Mouse (Mus musculus): ENCODE results near the gene Gm10644. TPM values are rescaled to one million over a fixed set of nuclear protein-coding genes. Genes with fewer than 3 reads are reported as not detected.
A peak's percentile ranks its signal among the peaks of the same experiment; 100 is the strongest.

Gm10644 gene
- polyA plus RNA-seq, 1 experiment from 2014 or later, result 0.71 TPM

DNA sequence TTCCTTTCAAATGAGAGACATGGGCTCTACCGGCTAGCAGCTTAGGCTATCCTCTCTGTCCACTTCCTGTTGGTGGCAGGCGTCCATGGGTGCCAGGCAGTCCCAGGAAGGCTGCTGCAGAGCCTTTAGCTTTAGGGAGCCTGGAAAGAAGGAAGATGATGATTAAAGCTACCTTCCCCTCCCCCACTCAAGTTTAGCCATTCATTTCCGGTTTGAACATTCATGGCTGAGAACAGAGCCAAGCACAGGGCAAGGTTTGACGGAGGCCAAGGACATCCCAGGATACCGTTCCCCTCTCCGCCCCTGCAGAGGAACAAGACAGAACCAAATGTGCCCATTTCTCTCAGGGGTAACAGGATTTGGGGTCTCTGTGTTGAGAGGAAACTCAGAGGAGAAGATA, 22.6 kb upstream of the Gm10644 start:
- H3K4me1 ChIP-seq, result peaks cover 41% of the 10 kb centered on the region
- H3K4me3 ChIP-seq (replicated peaks), result no peak overlapping the region
- no peaks in the 10 kb centered on the region for H3K27me3 ChIP-seq
- no peak for ATAC-seq (replicated peaks; ENCODE audit: low FRiP score)
- no peak overlapping the region for H3K9ac ChIP-seq
- peak overlapping the region; percentile 57 for H3K27ac ChIP-seq
- 53% methylated on average over 6 of the region's 6 CpGs for WGBS
- H3K4me2 ChIP-seq, result no peak overlapping the region
- peaks cover 28% of the 10 kb centered on the region for H3K36me3 ChIP-seq
- no peaks in the 10 kb centered on the region for H3K9me3 ChIP-seq (replicated peaks)

DNA sequence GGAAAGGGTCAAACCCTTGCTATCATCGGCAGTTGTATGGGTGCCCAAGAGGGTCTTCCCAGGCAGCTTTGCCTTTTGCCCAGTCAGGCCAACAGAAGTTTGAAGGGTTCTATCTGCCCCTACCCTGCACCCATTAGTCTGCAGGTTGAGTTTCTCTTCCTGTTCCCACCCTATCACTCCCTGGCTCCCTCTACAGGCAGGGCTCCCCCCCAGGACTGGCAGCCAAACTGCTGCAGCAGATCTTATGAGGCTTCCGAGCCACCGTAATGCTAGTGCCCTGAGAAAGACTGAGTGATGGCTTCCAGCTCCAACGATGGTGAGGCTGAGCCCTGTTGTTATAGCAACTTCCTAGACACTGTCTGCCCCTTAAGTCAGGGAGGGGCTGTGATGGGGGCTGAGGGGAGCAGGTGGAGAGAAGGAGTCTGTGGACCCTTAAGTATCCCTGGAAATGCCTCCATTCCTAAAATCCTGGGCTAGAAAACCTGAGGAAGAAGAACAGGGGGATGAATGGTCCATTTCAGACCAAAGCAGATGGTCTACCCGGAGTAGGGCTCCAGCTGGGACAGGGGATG, 21.9 kb upstream of the Gm10644 start:
- H3K4me1 ChIP-seq, result peaks cover 43% of the 10 kb centered on the region
- no peak overlapping the region for H3K4me3 ChIP-seq (replicated peaks)
- 84% methylated on average over 5 of the region's 5 CpGs for WGBS
- peak overlapping the region; percentile 57; the same call in 1 of the 2 replicates for H3K27ac ChIP-seq
- no peaks in the 10 kb centered on the region for H3K9me3 ChIP-seq (replicated peaks)
- H3K27me3 ChIP-seq, result no peaks in the 10 kb centered on the region
- no peak overlapping the region for H3K9ac ChIP-seq
- peaks cover 21% of the 10 kb centered on the region for H3K36me3 ChIP-seq
- ATAC-seq (replicated peaks; ENCODE audit: low FRiP score), result no peak
- no peak overlapping the region for H3K4me2 ChIP-seq

DNA sequence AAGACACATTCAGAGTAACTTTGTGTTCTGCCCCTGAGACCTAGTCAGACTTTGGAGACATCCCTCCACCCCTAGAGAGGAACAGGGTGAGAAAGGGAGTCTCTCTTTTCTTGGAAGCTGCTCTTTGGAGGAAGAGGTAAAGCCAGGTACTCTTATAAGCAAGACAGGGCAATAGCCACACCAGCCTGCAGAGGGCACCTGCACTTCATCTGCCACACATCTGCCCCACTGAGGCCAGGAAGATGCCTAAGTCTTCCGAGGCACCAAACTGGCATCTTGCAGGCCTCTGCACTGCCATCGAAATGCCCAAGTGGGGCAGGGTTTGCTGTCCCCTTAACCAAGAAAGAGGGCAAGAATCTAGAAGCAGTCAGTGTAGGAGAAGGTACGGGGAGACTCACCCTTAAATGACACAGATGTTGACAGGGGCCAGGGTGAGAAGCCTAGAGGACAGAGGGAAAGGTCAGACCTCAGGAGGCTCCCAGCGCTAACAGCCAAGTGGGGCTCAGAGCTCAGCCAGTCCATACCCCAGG, 21.2 kb upstream of the Gm10644 start:
- no peak overlapping the region for H3K4me3 ChIP-seq (replicated peaks)
- peaks cover 14% of the 10 kb centered on the region for H3K36me3 ChIP-seq
- H3K27me3 ChIP-seq, result no peaks in the 10 kb centered on the region
- peaks cover 47% of the 10 kb centered on the region for H3K4me1 ChIP-seq
- H3K4me2 ChIP-seq, result no peak overlapping the region
- no peak overlapping the region for H3K27ac ChIP-seq
- H3K9me3 ChIP-seq (replicated peaks), result no peaks in the 10 kb centered on the region
- WGBS, result 76% methylated on average over 4 of the region's 4 CpGs
- no peak for ATAC-seq (replicated peaks; ENCODE audit: low FRiP score)
- H3K9ac ChIP-seq, result no peak overlapping the region

DNA sequence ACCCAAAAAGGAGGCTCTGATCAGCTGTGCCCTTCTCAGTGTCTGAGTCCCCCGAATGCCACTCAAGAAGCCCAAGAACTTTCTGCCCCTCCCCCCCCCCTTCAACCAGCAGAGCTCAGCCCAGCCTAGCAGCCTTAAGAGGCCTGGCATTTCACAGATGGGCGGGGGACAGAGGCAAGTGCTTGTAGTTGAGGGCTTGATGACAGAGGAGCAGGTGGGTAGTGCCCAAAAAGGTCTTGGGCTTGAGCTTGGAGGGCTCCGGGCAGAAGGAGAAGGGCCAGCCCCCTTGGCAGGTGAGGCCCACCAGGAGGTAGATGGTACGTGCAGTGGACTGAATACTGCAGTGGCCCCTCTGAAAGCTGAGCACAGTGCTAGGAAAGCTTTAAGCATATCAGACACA, 19.5 kb upstream of the Gm10644 start:
- 85% methylated on average over 4 of the region's 4 CpGs for WGBS
- H3K9me3 ChIP-seq (replicated peaks), result no peaks in the 10 kb centered on the region
- no peak for ATAC-seq (replicated peaks; ENCODE audit: low FRiP score)
- H3K36me3 ChIP-seq, result peaks cover 7% of the 10 kb centered on the region
- peak overlapping the region; percentile 95 for H3K4me2 ChIP-seq
- no peak overlapping the region for H3K27ac ChIP-seq
- no peaks in the 10 kb centered on the region for H3K27me3 ChIP-seq
- H3K9ac ChIP-seq, result peak overlapping the region; percentile 94; the same call in 1 of the 2 replicates
- H3K4me1 ChIP-seq, result peaks cover 47% of the 10 kb centered on the region
- peak overlapping the region; percentile 99 for H3K4me3 ChIP-seq (replicated peaks)

DNA sequence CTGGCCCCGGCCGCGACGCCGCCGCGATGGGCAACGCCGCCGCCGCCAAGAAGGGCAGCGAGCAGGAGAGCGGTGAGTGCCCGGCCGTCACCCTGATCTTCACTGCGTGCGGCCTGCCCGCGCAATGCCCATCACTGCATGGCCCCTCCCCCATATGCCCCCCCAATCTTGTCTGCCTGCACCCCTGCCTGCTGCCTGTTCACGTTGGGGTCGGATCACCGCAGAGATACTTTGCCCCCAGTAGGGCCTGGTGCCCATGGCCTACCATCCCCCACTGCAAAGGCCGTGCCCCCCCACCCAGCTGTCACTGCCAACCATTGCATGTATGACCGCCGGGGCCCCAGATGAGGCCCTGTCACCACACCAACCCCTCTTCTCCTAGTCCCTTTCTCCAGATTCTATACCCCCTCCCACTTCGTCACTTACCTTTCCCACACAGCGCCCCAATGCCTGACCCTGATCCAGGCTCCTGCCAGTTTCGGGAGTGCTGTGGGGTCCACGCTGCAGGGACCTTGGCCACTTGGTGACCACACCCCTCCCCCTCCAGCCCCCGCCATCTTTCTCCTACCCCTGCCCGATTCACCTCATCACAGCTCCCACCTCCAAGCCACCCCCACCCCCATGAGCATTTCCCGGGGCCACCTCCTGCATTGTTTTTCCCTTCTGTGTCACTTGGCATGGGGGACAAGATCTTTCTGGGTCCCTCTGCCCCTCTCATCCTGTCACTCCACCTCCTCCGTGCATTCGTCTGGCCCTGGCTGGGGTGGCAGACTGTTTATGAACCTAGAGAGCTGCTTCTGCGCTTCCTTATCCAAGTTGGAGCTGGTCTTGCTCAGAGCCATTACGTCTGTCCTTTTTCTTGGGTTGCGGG, 18.4 kb upstream of the Gm10644 start:
- Histone ChIP-seq H3K36me3 (peaks cover 13% of the 10 kb centered on the region), H3K27me3 (no peaks in the 10 kb centered on the region), H3K9me3 (replicated peaks) (no peaks in the 10 kb centered on the region), H3K4me1 (peaks cover 45% of the 10 kb centered on the region), H3K27ac (peak overlapping the region; percentile 80), H3K4me2 (peak overlapping the region; percentile 95), H3K9ac (peak overlapping the region; percentile 94), H3K4me3 (replicated peaks) (peak overlapping the region; percentile 99)
- ATAC-seq (replicated peaks; ENCODE audit: low FRiP score), result no peak; the same call in 1 of the 2 replicates
- 2% methylated on average over 37 of the region's 37 CpGs for WGBS

DNA sequence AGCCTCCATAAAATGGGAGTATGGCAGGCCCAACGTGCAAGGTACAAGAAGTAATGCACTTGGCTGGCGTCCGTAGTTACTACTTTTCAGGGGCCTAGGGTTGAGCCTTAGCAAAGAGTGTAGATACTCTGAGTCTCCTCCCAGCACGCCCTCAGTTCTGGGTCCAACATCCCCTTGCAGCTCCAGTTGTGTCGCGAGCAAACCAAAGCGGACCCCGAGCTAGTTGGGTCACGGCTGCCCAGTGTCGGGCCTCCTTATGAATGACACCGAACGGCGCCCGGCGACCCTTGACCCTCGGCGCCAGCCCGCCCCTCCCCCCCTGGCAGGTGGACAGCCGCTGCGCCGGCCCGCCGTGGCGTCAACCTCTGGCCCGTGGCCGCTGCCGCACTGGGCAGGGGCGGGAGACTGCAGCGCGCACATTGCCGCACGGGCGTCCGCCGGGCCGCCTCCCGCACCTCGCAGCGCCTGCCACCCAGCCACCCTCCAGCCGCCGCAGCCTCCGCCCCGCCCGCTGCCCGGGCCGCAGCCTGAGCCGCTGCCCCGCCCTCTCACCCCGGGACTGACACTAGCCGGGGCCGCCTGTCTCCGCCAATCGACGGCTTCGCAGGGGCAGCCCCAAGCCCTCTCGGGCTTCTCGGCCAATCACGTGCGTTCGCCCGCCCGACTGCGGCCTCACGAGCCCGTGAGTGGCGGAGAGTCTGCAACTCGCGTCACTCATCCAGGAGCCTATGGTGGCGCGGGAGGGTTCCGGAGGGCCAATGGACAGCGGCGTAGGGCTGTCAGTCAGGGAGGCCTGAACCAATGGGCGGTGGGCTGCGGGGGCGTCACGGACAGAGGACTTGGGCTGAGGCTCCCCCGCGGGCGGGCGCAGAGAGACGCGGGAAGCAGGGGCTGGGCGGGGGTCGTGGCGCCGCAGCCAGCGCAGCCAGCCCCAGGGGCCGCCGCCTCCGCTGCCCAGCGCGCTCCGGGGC, 17.4 kb upstream of the Gm10644 start, which contains the start of gene Prkaca:
Gene Prkaca (plus strand): TSS at position 844 of the 971 bp plus-strand sequence.
- Histone ChIP-seq H3K4me2 (peak within 1 kb of the TSS; percentile 95), H3K4me3 (replicated peaks) (peak within 1 kb of the TSS; percentile 99), H3K27me3 (no peaks in the 10 kb centered on the region), H3K27ac (peak within 1 kb of the TSS; percentile 80), H3K36me3 (peaks cover 23% of the 10 kb centered on the region), H3K9me3 (replicated peaks) (no peaks in the 10 kb centered on the region), H3K4me1 (peaks cover 35% of the 10 kb centered on the region), H3K9ac (peak within 1 kb of the TSS; percentile 94)
- WGBS, result under 1% methylated on average over 71 of the region's 94 CpGs
- ATAC-seq (replicated peaks; ENCODE audit: low FRiP score), result peak; percentile 100

DNA sequence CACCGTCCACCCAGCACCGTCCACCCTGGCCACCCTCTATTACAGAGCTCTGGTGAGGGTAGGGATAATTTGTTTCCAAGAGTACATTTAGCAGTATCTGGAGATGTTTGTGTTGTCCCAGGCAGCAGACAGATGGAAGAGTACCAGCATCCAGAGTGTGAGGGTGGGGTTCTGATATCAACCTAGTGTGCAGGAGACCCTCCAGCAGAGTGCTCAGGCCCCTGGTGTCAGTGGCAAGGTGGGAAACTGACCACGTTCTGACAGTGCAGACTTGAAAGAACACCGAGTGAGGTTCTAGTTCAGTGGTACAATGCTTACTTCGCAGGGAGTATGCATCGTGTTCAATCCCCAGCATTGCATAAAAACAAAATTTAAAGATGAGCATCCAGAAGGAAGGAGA, 16.7 kb upstream of the Gm10644 start:
- Histone ChIP-seq H3K36me3 (peaks cover 31% of the 10 kb centered on the region), H3K27me3 (no peaks in the 10 kb centered on the region), H3K4me3 (replicated peaks) (peak overlapping the region; percentile 99), H3K9ac (peak overlapping the region; percentile 63), H3K4me2 (peak overlapping the region; percentile 85), H3K4me1 (peaks cover 28% of the 10 kb centered on the region), H3K9me3 (replicated peaks) (no peaks in the 10 kb centered on the region), H3K27ac (peak overlapping the region; percentile 75; the same call in 1 of the 2 replicates)
- WGBS, result 79% methylated on average over 6 of the region's 6 CpGs
- no peak for ATAC-seq (replicated peaks; ENCODE audit: low FRiP score)

DNA sequence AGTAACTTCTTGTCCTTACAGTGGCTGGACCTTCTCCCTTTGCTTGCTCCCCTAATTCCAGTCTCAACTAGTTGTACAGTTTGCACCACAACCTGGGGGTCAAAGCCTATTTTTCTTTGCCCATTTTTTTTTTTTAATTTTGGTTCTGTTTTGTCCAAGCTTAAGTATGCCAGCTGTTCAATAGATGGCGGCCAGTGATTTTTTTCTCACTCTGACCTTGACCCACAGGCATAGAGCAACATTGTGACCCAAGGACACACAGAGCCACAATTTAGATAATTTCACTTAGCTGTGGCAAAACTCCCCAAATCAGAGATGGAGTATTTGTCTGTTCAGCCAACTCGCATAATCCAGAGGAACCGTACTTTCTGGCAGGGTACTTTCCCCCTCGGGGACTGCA, 16.1 kb upstream of the Gm10644 start:
- ATAC-seq (replicated peaks; ENCODE audit: low FRiP score), result no peak
- Histone ChIP-seq H3K36me3 (peaks cover 34% of the 10 kb centered on the region), H3K4me2 (no peak overlapping the region), H3K4me1 (peaks cover 25% of the 10 kb centered on the region), H3K4me3 (replicated peaks) (no peak overlapping the region), H3K9ac (0 out of 2 replicates have a peak overlapping the region, but pooled peaks have one; percentile 63), H3K27me3 (no peaks in the 10 kb centered on the region), H3K9me3 (replicated peaks) (no peaks in the 10 kb centered on the region), H3K27ac (no peak overlapping the region)
- 84% methylated on average over 4 of the region's 4 CpGs for WGBS

DNA sequence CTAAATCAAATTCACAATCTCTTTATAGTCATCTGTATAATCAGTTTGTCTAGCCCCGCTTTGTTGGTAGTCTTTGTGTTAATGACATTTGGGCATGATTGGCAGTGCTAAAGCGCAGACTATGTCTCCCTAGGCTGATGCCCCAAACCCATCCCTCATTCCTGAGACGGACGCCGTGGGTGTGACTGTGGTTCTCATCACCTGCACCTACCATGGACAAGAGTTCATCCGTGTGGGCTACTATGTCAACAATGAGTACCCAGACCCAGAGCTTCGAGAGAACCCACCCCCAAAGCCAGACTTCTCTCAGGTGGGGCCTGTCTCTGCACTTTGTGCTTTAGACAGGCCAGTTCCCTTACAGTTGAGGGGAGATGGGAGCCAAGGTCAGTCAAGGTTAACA, 12.7 kb upstream of the Gm10644 start:
- no peak overlapping the region for H3K4me3 ChIP-seq (replicated peaks)
- H3K27me3 ChIP-seq, result no peaks in the 10 kb centered on the region
- no peak overlapping the region for H3K4me2 ChIP-seq
- H3K9me3 ChIP-seq (replicated peaks), result no peaks in the 10 kb centered on the region
- H3K4me1 ChIP-seq, result peaks cover 6% of the 10 kb centered on the region
- no peak overlapping the region for H3K27ac ChIP-seq
- no peak for ATAC-seq (replicated peaks; ENCODE audit: low FRiP score)
- WGBS, result 92% methylated on average over 7 of the region's 7 CpGs
- H3K36me3 ChIP-seq, result peaks cover 45% of the 10 kb centered on the region
- no peak overlapping the region for H3K9ac ChIP-seq

DNA sequence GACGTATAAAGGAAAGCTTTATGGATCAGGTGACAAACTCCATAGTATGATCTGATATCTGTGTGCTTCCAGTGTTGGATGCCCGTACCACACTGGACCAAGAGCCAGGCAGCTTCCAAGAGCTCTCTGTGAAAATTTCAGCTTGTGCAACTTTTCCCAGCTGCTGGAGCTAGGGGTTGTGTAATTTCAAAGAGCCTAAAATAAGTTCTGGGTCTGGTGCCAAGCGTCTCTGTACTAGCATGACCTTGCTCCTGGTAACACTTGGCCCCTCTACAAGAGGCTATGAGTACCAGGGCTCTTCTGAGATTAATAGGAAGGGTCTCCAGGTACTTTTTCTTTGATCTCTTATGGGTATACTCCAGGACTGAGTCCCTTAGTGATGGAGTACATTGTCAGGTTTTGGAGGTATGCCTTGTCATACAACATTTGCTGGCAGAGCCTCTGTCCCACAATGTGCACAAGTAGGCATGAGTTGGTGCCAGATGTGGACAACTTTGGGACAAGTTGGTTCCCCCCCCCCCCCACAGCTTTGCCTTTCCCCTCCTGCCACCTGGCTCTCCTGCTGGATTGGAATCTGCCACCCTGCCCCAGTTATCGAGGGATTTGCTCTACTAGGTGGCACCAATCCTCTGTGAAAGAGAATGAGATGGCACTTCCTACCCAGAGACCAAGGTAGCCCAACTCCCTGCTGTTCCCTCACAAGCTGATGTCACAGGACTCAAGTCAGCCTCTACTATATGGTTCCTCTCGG, 9.2 kb upstream of the Gm10644 start:
- no peak for ATAC-seq (replicated peaks; ENCODE audit: low FRiP score)
- Histone ChIP-seq H3K4me3 (replicated peaks) (no peak overlapping the region), H3K9me3 (replicated peaks) (no peaks in the 10 kb centered on the region), H3K27ac (no peak overlapping the region), H3K4me2 (no peak overlapping the region), H3K36me3 (peaks cover 35% of the 10 kb centered on the region), H3K27me3 (no peaks in the 10 kb centered on the region), H3K9ac (no peak overlapping the region), H3K4me1 (no peaks in the 10 kb centered on the region)
- 90% methylated on average over 5 of the region's 5 CpGs for WGBS

DNA sequence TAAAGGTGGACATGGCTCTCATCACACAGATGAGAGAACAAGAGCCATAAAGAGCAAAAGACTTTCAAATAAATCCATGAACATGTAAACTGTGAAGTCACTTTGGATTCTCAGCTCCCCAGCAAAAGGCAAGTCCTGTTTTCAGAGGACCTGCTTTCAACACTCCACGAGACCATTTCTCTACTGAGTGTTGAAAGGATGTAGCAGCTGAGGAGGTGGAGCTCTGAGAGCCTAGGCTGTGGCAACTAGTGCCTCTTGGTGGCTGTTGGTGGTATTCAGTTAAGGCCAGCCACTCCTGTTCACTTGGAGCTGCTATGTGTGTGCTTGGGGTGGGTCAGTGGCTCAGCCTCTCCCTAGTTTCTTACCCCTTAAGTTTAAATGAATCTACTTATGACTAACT, 1.8 kb upstream of the Gm10644 start:
- Histone ChIP-seq H3K9me3 (replicated peaks) (no peaks in the 10 kb centered on the region), H3K4me1 (peaks cover 24% of the 10 kb centered on the region), H3K27me3 (no peaks in the 10 kb centered on the region), H3K9ac (0 out of 2 replicates have a peak overlapping the region, but pooled peaks have one; percentile 68), H3K4me2 (peak overlapping the region; percentile 96), H3K4me3 (replicated peaks) (peak overlapping the region; percentile 85), H3K36me3 (no peaks in the 10 kb centered on the region), H3K27ac (no peak overlapping the region)
- ATAC-seq (replicated peaks; ENCODE audit: low FRiP score), result no peak
- 35% methylated on average over 1 of the region's 1 CpGs for WGBS

All from kidney, embryonic 15.5 days (tissue).